Mouse (Mus musculus) embryonic fibroblast, embryonic 13.5 days (primary cell): ENCODE measurements at regions not wholly inside any gene's neighbourhood (a gene's known extent, or its start where the extent isn't known, plus 50 kb on each side); places are given as distances from the start of the nearest gene placed in this dataset.

Experiments
- H3K27ac ChIP-seq: 2 replicates; pipeline ENCODE4 v1.5.1; 2012; ENCODE audit warnings: low read length, control low read depth, inconsistent platforms; ENCODE audit not compliant: insufficient read depth
- H3K4me1 ChIP-seq: 2 replicates; pipeline ENCODE4 v1.6.1; 2011; ENCODE audit warnings: low read length; ENCODE audit not compliant: control insufficient read depth, insufficient read depth
- H3K4me3 ChIP-seq: 2 replicates; pipeline ENCODE4 v1.5.1; 2011; ENCODE audit warnings: mild to moderate bottlenecking, control low read depth, low read length; ENCODE audit not compliant: insufficient read depth
- CTCF ChIP-seq: IDR thresholded peaks from 2 replicates; pipeline ENCODE4 v1.5.1; 2011; ENCODE audit warnings: mild to moderate bottlenecking, control low read depth, low read length, moderate library complexity, borderline replicate concordance; ENCODE audit not compliant: insufficient read depth
- POLR2A ChIP-seq: IDR thresholded peaks from 2 replicates; pipeline ENCODE4 v1.6.1; 2011; ENCODE audit warnings: low read depth, mild to moderate bottlenecking, control low read depth, low read length, moderate library complexity

DNA sequence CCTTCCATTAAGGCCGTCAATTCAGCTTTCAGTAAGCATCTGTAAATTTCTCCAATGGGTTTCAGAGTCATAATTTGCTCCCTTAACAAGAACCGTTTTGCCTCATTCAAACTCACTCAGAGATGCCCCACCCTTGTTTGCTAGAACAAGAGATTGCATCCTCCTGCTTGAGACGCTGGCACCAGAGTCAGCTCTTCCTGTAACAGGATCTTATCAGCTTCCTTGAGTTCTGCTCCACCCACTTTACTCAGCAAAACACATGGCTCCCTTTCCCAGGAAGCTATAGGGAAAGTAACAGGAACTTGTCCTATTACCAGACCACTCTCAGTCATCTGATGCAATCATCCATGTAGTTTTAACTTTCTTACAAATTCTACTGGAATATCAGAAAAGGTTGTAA, 52.7 kb upstream of the Wscd1 start:
- H3K27ac ChIP-seq = no peak overlapping the region

DNA sequence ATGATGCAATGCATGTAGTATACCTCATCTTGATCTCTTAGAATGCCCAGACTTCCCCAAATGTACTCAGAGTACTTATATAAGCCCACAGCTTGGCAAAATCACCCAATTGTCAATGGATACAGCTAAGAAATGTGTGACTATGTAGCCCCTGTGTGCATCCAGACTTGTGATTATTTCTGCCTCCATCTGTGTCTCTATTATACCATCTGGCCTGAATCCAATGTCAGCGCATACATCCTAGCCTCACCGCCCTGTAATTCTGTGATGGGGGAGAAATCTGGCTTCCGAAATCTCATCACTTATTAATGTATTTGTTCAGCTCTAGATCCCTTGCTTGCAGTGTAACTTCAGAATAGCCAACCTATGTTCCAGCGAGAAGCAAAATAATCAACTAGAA, 50.9 kb upstream of the Wscd1 start:
- Histone ChIP-seq H3K4me1 (no peaks in the 10 kb centered on the region), H3K4me3 (no peak overlapping the region), H3K27ac (no peak overlapping the region)
- TF ChIP-seq POLR2A = no peak
- TF ChIP-seq CTCF = no peak

More for the DNA sequence above, 52.7 kb upstream of the Wscd1 start:
- Histone ChIP-seq H3K4me3 (no peak overlapping the region), H3K4me1 (no peaks in the 10 kb centered on the region)
- TF ChIP-seq CTCF = no peak
- no peak for TF ChIP-seq POLR2A
